Mouse (Mus musculus) liver, adult 2 months (tissue): ENCODE measurements around the gene Eefsec.

Experiments
- CTCF ChIP-seq: fragments of 200-500 bp; IDR thresholded peaks from 2 replicates; pipeline ENCODE4 v1.5.1; 2011; ENCODE audit warnings: low read depth, low read length, control low read depth
- POLR2A ChIP-seq: fragments of 200-500 bp; IDR thresholded peaks from 2 replicates; pipeline ENCODE4 v1.6.1; 2011; ENCODE audit warnings: low read length, control low read depth; ENCODE audit not compliant: insufficient read depth; ENCODE audit errors: extremely low read depth

DNA sequence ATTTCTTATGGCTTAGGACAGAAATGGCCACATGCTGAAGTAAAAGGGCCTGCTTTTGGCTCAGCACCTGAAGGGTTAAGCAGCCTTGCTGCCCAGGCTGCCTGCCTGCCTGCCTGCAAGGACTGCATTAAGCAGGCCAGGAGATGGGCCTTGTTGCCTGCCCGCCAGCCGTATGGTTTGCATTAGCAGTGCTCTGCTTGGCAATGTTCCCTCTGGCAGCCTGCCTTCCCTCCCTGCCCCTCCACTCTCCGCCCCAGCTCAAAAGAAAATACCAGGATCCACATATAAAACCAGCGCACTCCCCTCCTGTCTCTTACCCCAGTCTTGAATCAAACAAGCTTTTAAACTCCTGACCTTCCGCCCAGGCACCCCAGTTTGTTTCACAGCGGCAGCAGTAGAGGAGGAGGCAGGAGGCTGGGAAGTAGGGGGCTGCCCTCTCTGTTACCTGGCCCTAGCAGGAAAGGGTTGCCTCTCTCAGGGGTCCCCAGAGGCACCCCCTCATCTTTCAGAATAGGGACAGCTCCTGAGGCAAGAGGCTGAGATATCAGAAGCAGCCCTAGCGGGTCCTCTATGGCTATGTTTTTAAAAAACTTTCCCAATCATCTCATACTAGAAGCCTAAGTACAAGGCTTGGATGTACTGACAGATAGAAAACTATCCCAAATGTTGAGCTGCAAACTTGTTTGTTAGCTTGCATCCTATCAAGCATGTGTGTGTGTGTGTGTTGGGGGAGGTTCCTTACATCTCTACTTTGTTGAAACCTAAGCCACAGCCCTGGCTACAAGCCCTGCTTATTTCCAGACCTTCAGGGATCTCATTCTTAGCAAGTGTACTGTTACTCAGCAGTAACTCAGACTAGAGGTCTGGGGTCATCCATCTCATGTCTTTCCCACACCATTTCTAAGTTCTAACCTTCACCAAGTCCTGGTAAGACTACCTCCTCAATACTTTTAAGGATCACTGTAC is 102.6 kb downstream of the Eefsec start:
- TF ChIP-seq CTCF, result no peak
- no peak for TF ChIP-seq POLR2A
